Comparison of ENCODE assay signal across 24 mouse cellular contexts in the genomic region with DNA sequence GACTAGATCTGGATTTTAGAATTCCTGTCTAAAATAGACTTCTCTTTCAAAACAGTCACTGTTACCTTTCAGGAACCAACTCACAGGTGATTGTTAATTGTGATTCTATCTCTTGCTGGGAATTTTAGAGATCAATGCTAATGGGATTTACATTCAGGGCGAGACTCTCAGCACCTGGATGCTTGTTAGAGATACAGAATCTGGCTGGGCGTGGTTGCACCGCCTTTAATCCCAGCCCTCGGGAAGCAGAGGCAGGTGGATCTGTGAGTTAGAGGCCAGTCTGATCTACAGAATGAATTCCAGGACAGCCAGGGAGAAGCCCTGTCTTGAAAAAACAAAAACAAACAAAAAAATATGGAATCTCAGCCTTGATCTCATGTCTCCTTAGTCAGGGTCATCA. TPM values are rescaled to one million over a fixed set of nuclear protein-coding genes. Genes with fewer than 3 reads are reported as not detected.
"Had no signal": no experiment of that assay in that cellular context is flagged by ENCODE, and none has a peak within 500 bp of the region (broad histone marks: within the 10 kb centered on the region; RNA-seq: fewer than 3 reads in every experiment).

No protein-coding gene starts in this region.

- H3K27ac ChIP-seq: macrophage; midbrain, embryonic 13.5 days; midbrain, embryonic 15.5 days; neural tube, embryonic 13.5 days; neural tube, embryonic 15.5 days; stomach, embryonic 15.5 days; stomach, postnatal 0 days had no signal

- H3K36me3 ChIP-seq: midbrain, embryonic 13.5 days; midbrain, embryonic 15.5 days; neural tube, embryonic 13.5 days; neural tube, embryonic 15.5 days; stomach, embryonic 15.5 days had no signal

- H3K4me1 ChIP-seq: stomach, embryonic 15.5 days had no signal

- H3K4me3 ChIP-seq: megakaryocyte, embryonic 14.5 days; midbrain, embryonic 13.5 days; midbrain, embryonic 15.5 days; neural tube, embryonic 13.5 days; neural tube, embryonic 15.5 days; stomach, embryonic 15.5 days had no signal

- H3K9ac ChIP-seq: lung, embryonic 14.5 days; midbrain, embryonic 13.5 days; midbrain, embryonic 15.5 days; neural tube, embryonic 13.5 days; neural tube, embryonic 15.5 days; stomach, embryonic 15.5 days had no signal

- ATAC-seq: midbrain, embryonic 13.5 days; midbrain, embryonic 15.5 days had no signal

- H3K9me3 ChIP-seq: midbrain, embryonic 13.5 days; midbrain, embryonic 15.5 days; neural tube, embryonic 13.5 days; neural tube, embryonic 15.5 days; stomach, embryonic 15.5 days had no signal

- H3K27me3 ChIP-seq: midbrain, embryonic 15.5 days; neural tube, embryonic 13.5 days; neural tube, embryonic 15.5 days; stomach, embryonic 15.5 days had no signal

- DNase-seq: lung, adult 18-20 months; lung, embryonic 14.5 days; lung, postnatal 14 days; lung, postnatal 36 days; right cerebral cortex, postnatal 14 days; thymus, adult 2 months; thymus, postnatal 25 days; thymus, postnatal 4 days had no signal

- H3K4me2 ChIP-seq: lung, embryonic 14.5 days; midbrain, embryonic 11.5 days; midbrain, embryonic 13.5 days; midbrain, embryonic 15.5 days; neural tube, embryonic 13.5 days; neural tube, embryonic 15.5 days; stomach, embryonic 15.5 days had no signal

RNA-seq across cellular contexts. Expression of gene 1700024P04Rik, which starts 32.3 kb away (rescaled TPM):
- total RNA-seq: megakaryocyte progenitor cell, adult 5-6 weeks; midbrain, postnatal 0 days; monocyte, adult 5-6 weeks had no signal
- polyA plus RNA-seq: lung, embryonic 14.5 days; lung, embryonic 16.5 days; macrophage; midbrain, embryonic 11.5 days; midbrain, embryonic 13.5 days; midbrain, embryonic 15.5 days; midbrain, postnatal 0 days; neural tube, embryonic 11.5 days; neural tube, embryonic 13.5 days; neural tube, embryonic 15.5 days; spleen, adult 2 months; stomach, embryonic 15.5 days; stomach, postnatal 0 days; urinary bladder, adult 2 months had no signal
